Mouse (Mus musculus) forebrain, embryonic 11.5 days (tissue): Measurements from ENCODE around the gene Srp72. TPM values are rescaled to one million over a fixed set of nuclear protein-coding genes. Genes with fewer than 3 reads are reported as not detected.

Source experiments
- ATAC-seq: fragments of 200-750 bp; cut with Nextera tagmentation; replicated peaks from 2 replicates; pipeline ENCODE4 v1.8.0; 2017; ENCODE audit warnings: moderate TSS enrichment; ENCODE audit not compliant: low FRiP score
- DNase-seq: peaks from one replicate; pipeline ENCODE4 v3.0.0-alpha.2; 2017; ENCODE audit warnings: low spot score
- H3K27ac ChIP-seq: fragments of 300-500 bp; sonication (generic); 2 replicates; pipeline ENCODE4 v1.5.1; 2014; ENCODE audit warnings: low read depth, low read length
- H3K27me3 ChIP-seq: fragments of 300-500 bp; sonication (generic); 2 replicates; pipeline ENCODE4 v1.6.1; 2014; ENCODE audit warnings: mild to moderate bottlenecking, low read length, mixed read lengths; ENCODE audit not compliant: control insufficient read depth, insufficient read depth
- H3K36me3 ChIP-seq: fragments of 300-500 bp; sonication (generic); 2 replicates; pipeline ENCODE4 v1.6.1; 2014; ENCODE audit warnings: mild to moderate bottlenecking, low read length, moderate library complexity, mixed read lengths; ENCODE audit not compliant: control insufficient read depth, insufficient read depth
- H3K4me1 ChIP-seq: fragments of 300-500 bp; sonication (generic); replicated peaks from 2 replicates; pipeline ENCODE4 v1.6.1; 2014; ENCODE audit warnings: low read length, mixed read lengths; ENCODE audit not compliant: control insufficient read depth, insufficient read depth
- H3K4me2 ChIP-seq: fragments of 300-500 bp; sonication (generic); 2 replicates; pipeline ENCODE4 v1.6.1; 2014; ENCODE audit warnings: low read depth, mild to moderate bottlenecking, low read length, moderate library complexity, mixed read lengths; ENCODE audit not compliant: severe bottlenecking
- H3K4me3 ChIP-seq: fragments of 300-500 bp; sonication (generic); 2 replicates; pipeline ENCODE4 v1.5.1; 2014; ENCODE audit warnings: low read depth, low read length
- H3K9ac ChIP-seq: fragments of 300-500 bp; sonication (generic); 2 replicates; pipeline ENCODE4 v1.6.1; 2014; ENCODE audit warnings: low read length
- H3K9me3 ChIP-seq: fragments of 300-500 bp; sonication (generic); 2 replicates; pipeline ENCODE4 v1.6.1; 2016; ENCODE audit warnings: low read length, mixed read lengths; ENCODE audit not compliant: control insufficient read depth
- WGBS: fragments of 180-500 bp; shearing (Covaris S2); extraction: QIAGEN DNeasy Blood & Tissue Kit; methylation state at CpG from one replicate; pipeline ENCODE4 v1.1.7; 2014; 5-methylcytosine and 5-hydroxymethylcytosine counted together
- polyA plus RNA-seq: library from polyadenylated mRNA; unstranded; fragments of >200 nt; fragmentation: Nextera tagmentation; extraction: Ambion mirVana; gene quantifications from 2 replicates; pipeline ENCODE4 v1.2.1, GENCODE M21; 2014

Srp72 gene
- polyA plus RNA-seq, 1 experiment from 2014 or later = 77.1 TPM

GRCm38 (mm10) chr5:77044362-77044761 lies 69.9 kb downstream of the Srp72 start:
- no peak overlapping the region for H3K27ac ChIP-seq
- H3K9me3 ChIP-seq = no peaks in the 10 kb centered on the region
- no peaks in the 10 kb centered on the region for H3K27me3 ChIP-seq
- no peaks in the 10 kb centered on the region for H3K36me3 ChIP-seq
- DNase-seq (no peak), ATAC-seq (no peak)
- WGBS = 81% methylated on average over 5 of the region's 5 CpGs
- H3K4me1 ChIP-seq = no peaks in the 10 kb centered on the region
- no peak overlapping the region for H3K4me3 ChIP-seq
- H3K9ac ChIP-seq = no peak overlapping the region
- no peak overlapping the region for H3K4me2 ChIP-seq

Other genes with a start within 250 kb of the Srp72 start
- 23.6 and 27.5 TPM in 2 replicates for gene Aasdh, start 69.2 kb upstream of the Srp72 start, polyA plus RNA-seq
- gene Paics, start 23.4 kb upstream of the Srp72 start, polyA plus RNA-seq = 456 and 462 TPM in 2 replicates
- 46.1 and 50.1 TPM in 2 replicates for gene Ppat, start 23.1 kb upstream of the Srp72 start, polyA plus RNA-seq
- not detected in 2 replicates for gene Arl9, start 29.4 kb downstream of the Srp72 start, polyA plus RNA-seq
- gene Thegl, start 41.3 kb downstream of the Srp72 start, polyA plus RNA-seq = 0.23 and 0.37 TPM in 2 replicates
- 0.63 and 0.87 TPM in 2 replicates for gene Hopx, start 140.4 kb downstream of the Srp72 start, polyA plus RNA-seq
- 0.63 and 1.2 TPM in 2 replicates for gene Spink2, start 236.8 kb downstream of the Srp72 start, polyA plus RNA-seq